Mouse (Mus musculus) fibroblast of lung, adult 2 months (primary cell): ENCODE measurements around the gene Soat2.
"Not testable (repeated sequence)": the region's sequence is repeated elsewhere in the genome, so short reads cannot be mapped to it uniquely, and the experiment has no call there.

Source experiments
- DNase-seq: peaks from one replicate; pipeline ENCODE4 v3.0.0-alpha.2; 2011; ENCODE audit warnings: low read depth

Soat2 gene

DNA sequence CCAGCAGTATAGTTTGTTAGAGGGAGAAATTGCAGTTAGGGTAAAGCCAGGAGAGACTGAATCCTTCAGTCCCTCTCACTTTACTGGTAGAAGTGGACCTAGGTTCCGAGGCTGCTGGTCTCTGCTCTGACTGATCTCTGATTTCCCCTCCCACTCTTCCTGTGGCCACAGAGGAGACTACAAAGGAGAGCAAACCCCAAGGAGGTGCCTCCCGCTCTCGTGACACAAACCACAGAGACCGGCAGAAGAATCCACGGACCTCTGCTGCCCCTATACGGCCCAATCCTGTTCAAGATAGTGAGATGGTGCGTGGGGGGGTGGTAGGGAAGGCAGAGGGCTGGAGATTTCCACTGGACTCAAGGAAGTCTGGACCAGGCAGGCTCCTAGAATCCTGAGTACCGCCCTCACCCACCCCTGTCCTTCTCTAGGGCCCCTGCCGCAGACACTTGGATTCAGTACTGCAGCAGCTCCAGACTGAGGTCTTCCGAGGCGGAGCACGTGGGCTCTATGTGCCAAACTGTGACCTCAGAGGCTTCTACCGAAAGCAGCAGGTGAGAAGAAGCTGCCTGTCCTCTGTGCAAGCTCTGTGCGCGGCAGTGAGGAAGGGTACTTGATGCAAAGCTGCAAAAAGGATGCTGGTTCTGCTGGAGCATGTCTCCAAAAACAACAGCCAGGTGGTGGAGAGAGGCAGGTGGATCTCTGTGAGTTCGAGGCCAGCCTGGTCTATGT is 2.5 kb upstream of the Soat2 start:
- DNase-seq: no peak

- no peak for DNase-seq
These were observed 765 bp upstream of the Soat2 start for GRCm38 (mm10) chr15:102149561-102149960.

GRCm38 (mm10) chr15:102152646-102153045 is 2.3 kb downstream of the Soat2 start:
- DNase-seq: no peak

DNA sequence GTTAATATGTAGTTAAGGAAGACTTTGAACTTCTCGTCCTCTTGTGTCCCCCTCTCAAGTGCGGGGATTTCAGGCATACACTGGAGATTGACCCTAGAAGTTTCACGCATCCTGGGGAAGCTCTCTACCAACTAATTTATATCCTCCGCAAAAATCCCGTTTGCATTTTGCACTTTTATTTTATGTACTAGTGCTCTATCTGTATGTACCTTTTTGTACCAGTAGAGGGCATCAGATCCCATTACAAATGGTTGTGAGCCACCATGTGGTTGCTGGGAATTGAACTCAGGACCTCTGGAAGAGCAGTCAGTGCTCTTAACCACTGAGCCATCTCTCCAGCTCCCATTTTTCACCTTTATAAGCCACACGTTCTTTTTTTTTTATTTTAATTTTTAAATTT is 4.7 kb downstream of the Soat2 start:
- not testable (repeated sequence) for DNase-seq

GRCm38 (mm10) chr15:102156836-102157235 is 6.5 kb downstream of the Soat2 start:
- DNase-seq: no peak

GRCm38 (mm10) chr15:102160415-102161060 is 10.2 kb downstream of the Soat2 start:
- DNase-seq: no peak

DNA sequence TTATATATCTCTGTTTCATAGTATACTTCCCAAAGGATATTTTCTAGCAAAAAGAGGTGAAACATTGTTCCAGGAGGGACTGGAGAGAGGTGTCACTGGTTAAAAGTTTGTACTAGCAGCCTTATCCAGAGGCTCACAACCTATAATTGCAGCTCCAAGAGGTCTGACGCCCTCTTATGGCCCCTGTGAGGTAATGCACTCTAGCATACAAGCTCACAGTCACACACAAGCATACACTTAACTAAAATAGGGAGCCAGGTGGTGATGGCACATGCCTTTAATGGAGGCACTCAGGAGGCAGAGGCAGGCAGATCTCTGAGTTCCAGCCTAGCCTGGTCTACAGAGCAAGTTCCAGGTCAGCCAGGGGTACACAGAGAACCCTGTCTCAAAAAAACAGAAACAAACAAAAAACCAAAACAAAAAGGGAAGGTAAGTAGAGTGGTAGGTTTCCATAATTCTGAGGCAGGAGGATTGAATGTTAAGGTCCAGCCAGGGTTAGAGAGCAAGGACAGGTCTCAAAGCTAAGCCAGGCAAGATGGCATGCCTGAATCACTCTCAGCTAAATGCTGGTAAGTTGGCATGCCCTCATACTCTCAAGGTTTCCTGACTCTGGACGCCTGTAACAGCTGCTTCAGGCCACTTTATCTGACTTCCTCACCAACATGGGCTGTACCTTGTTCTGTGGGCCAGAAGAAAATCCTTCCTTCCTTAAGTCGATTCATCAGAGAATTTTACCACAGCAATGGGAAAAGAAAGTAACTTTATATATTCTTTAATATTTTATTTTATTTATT is 13.8 kb downstream of the Soat2 start:
- no peak for DNase-seq

DNA sequence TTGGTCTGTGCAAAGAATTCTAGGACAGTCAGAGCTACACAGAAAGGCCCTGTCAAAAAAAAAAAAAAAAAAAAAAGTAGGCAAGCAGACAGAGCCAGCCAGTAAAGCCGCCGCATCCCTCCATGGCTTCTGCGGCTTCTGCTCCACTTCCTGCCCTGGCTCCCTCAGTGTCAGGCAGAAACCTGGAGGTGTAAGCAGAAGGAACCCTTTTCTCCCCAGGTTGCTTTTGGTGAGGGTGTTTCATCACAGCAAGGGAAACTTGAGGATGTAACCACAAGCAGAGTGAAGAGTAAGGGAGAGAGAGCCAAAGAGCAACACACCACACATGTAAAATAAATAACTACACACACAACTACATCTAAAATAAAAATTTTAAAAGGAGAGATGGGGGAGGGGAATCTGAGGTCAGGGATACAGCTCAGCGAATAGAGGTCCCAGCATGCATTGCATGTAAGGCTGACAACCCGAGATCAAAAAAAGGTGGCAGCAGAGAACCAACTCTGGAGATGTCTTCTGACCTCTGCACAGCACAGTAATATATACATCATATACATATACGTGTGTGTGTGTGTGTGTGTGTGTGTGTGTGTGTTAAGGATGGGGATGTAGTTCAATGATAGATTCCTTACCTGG is 15.3 kb downstream of the Soat2 start:
- DNase-seq: no peak

GRCm38 (mm10) chr15:102167620-102168021 is 17.3 kb downstream of the Soat2 start:
- peak; percentile 74 for DNase-seq

GRCm38 (mm10) chr15:102169064-102169463 is 18.7 kb downstream of the Soat2 start:
- no peak for DNase-seq

DNA sequence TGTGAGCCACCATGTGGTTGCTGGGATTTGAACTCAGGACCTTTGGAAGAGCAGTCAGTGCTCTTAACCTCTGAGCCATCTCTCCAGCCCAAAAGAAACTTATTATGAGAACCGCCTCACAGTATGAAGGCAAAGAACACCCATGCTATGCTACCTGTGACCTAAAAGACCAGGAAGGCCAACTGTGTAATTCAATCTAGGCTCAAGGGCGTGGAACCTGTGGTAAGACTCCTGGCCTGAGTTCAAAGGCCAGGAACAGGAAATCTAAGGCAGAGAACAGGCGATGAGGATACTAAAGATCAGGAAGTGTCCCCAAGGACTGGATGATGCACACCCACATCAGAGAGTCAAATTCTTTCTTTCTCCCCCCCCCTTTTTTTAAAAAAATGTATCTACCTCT is 23.3 kb downstream of the Soat2 start:
- no peak for DNase-seq

DNA sequence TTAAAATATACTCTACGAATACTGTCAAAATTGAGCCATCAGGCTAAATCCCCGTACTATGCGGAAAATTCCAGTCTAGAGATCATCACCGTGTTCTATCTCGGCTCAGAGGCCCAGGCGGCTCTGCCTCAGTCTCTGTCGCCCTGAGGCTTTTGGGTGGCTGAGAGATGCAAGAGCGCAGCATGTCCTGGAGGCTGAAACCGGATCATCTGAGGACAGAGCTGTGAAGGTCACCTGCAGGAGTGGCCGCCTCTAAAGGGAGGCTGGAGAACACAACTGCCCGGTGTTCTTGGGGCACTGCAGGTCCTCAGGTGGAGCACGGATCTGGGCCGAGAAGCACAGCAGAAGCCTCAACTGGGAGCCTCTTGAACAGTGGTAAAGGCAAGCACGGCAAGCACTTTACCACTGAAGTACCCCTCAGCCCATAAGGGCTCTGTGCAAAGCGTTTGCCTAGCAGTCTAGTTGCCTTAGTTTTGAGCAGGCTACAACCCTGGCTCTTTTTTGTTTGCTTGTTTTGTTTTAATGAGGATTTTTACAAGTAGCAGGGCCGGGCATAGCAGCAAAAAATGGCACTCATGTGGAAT is 25.5 kb downstream of the Soat2 start:
- DNase-seq: no peak

DNA sequence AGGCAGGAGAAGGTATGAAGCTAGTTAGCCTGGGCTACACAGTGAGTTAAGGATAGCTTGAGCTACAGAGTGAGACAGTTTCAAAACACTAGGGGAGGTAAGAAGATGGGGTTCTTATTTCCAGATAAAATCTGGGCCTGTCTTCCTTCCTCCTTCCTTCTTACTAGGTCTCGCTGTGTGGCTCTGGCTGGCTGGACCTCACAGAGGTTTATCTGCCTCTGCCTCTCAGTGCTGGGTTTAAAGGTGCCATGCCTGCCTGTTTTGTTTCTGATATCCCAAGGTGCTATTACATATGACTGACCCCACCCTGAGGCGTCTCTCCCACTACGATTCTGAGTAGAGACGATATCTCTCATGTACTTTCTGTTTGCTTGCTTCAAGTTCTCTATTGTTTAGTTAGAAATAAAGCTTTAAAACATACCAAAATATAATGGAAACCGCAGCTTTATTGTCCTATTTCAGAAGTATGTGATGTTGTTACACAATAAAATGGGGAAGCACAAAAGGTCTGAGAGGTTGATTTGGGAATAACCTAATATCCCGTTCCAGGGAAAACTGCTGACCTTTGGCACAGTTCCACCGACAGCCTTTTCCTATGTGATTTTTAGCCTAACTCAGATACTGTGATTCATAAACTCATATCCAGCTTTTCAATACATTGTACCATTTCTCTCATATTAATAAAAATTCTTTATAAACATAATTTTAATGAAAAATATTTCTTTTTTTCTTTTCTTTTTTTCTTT is 26.4 kb downstream of the Soat2 start:
- no peak for DNase-seq

DNA sequence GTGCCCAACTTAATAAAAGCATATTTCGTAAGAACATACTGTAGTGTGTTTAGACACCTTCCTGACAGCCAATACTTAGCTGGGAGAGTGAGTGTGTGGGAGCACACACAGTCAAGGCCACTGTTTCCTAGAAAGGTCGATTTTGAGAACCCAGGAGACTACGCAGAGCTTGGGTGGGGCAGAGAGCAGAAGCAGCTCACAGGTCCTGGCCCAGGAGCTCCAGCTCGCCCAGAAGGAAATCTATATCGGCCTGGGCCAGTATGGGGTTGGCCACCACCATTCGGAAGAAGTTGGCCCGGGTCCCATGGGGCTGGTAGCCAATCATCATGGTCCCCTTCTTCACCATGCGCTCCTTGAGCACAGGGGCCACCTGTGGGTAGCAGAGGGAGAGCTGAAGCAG is 27.1 kb downstream of the Soat2 start:
- no peak for DNase-seq

GRCm38 (mm10) chr15:102178279-102178678 is 28.0 kb downstream of the Soat2 start:
- DNase-seq: no peak

DNA sequence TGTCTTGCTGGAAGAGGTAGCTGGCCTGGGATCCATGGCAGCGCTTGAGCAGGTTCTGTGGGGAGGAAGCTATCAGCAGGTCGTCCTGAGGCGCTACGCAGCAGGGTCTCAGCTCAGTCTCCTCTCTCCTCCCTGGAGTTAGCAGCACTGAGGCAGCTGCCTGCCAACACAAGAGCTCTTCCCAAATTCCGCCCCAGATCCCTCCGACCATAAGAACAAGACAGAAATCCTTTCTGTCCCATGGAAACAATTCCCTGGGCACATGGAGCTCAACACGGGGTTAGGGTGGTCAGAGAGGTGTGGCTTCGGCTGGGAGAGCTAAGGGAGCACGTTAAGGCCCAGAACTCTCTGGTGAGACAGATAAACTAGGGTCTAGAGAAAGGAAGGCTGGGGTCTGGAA is 28.8 kb downstream of the Soat2 start:
- no peak for DNase-seq

DNA sequence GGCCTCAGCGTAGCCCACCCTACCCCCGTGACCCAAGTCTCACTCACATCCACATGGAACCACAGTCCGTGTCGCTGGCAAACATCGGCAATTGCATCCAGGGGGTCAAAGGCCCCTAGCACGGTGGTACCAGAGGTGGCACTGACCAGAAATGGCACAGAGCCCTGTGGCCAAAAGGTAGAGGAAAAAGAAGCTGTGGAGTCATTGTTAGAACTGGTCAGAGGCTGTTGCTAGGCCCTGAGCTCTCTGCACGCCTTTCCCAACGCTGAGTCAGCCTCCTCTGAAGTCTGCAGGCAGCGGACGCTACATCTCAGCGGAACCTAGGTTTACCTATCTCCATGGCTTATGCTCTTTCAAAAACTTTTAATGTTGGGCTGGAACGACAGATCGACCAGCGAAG is 29.6 kb downstream of the Soat2 start:
- DNase-seq: no peak

DNA sequence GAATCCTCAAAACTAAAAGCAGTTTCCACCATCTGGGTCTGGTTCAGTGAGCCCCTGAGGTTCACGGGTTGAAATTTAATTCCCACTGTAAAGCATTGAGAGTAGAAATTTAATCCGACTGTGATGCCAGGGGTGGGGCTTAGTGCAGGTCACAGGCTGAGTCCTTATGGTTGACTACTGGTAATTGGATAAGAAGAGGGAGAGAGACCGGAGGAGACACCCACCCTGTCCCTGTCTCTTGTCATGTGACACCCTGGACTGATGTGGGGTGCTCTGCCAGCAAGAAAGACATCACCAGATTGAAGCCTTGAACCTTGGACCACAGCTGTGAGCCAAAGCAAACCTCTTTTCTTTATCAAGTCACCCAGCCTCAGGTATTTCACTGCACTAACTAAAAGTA is 32.8 kb downstream of the Soat2 start:
- DNase-seq: no peak

GRCm38 (mm10) chr15:102186239-102186638 is 35.9 kb downstream of the Soat2 start:
- no peak for DNase-seq

- DNase-seq: no peak
These were observed 37.8 kb downstream of the Soat2 start for GRCm38 (mm10) chr15:102188096-102188495.

- no peak for DNase-seq
These were observed 38.6 kb downstream of the Soat2 start for GRCm38 (mm10) chr15:102188883-102189282.
